ENCODE assay signal across 8 mouse cellular contexts in the genomic region with DNA sequence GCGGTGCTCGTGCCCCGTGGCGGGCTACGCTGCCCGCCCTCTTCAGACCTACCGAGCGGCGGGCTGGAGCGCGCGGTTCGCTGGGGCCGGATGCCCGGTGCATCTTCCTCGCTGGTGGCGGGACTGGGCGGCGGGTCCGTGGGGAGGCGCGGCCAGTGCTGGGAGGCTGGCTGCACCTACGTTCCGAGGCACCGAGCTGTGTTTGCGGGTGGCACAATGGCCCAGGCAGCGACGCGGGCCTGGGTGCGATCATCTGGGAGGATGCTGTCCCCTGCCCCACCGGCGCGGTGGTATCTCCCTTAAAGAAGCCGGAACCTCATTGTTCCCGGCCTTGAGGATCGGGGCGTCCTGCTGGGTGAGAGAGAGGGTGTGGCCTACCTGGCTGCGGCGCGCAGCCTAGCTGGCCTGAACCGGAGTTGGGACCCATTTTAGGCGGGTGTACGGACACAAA. TPM values are rescaled to one million over a fixed set of nuclear protein-coding genes. Genes with fewer than 3 reads are reported as not detected.
A peak's percentile ranks its signal among the peaks of the same experiment; 100 is the strongest.
DNase-seq lines count a peak whose midpoint lies in the region; ATAC-seq and TF ChIP-seq lines count a peak whose summit lies in the region.

Gene Pdik1l, minus strand, starts transcription at position 321 of the 451 bp plus-strand sequence.

- 1% methylated on average over 43 of the region's 43 CpGs for WGBS in heart, embryonic 13.5 days
- under 1% methylated on average over 43 of the region's 43 CpGs for WGBS in liver, embryonic 13.5 days (ENCODE audit: insufficient replicate concordance)
- under 1% methylated on average over 41 of the region's 43 CpGs for WGBS in stomach, postnatal 0 days

- DNase-seq in brain, adult 2 months (ENCODE audit: low read depth, low spot score), result peak; percentile 91
- peak; percentile 85 for DNase-seq in kidney, postnatal 10 days
- DNase-seq in liver, embryonic 13.5 days, result peak; percentile 78
- peak; percentile 84 for DNase-seq in neural tube, embryonic 10.5 days (ENCODE audit: extremely low spot score, low spot score)
- DNase-seq in stomach, postnatal 0 days (ENCODE audit: low spot score), result peak; percentile 85

- H3K9me3 ChIP-seq in heart, embryonic 13.5 days, result no peaks in the 10 kb centered on the region
- H3K9me3 ChIP-seq in liver, embryonic 13.5 days (replicated peaks), result no peaks in the 10 kb centered on the region
- H3K9me3 ChIP-seq in stomach, postnatal 0 days (ENCODE audit: control insufficient read depth, low read length), result no peaks in the 10 kb centered on the region

- no peak for TF ChIP-seq EP300 in stomach, postnatal 0 days (optimal IDR thresholded peaks at IDR 0.05)

- peaks cover 23% of the 10 kb centered on the region for H3K36me3 ChIP-seq in heart, embryonic 13.5 days
- peaks cover 22% of the 10 kb centered on the region for H3K36me3 ChIP-seq in liver, embryonic 13.5 days
- no peaks in the 10 kb centered on the region for H3K36me3 ChIP-seq in stomach, postnatal 0 days (ENCODE audit: control insufficient read depth, insufficient read depth, low read length)

- peak within 1 kb of the TSS; percentile 99 for H3K9ac ChIP-seq in heart, embryonic 13.5 days
- H3K9ac ChIP-seq in liver, embryonic 13.5 days, result peak within 1 kb of the TSS; percentile 99
- H3K9ac ChIP-seq in stomach, postnatal 0 days (ENCODE audit: low read length), result peak within 1 kb of the TSS; percentile 97

- 0 out of 2 replicates have a peak, but pooled peaks have one; percentile 6 for TF ChIP-seq CTCF in stomach, postnatal 0 days (IDR thresholded peaks at IDR 0.05; ENCODE audit: low read depth)

- H3K4me1 ChIP-seq in heart, embryonic 13.5 days, result peaks cover 39% of the 10 kb centered on the region
- peaks cover 47% of the 10 kb centered on the region for H3K4me1 ChIP-seq in liver, embryonic 13.5 days (replicated peaks)
- H3K4me1 ChIP-seq in stomach, postnatal 0 days (replicated peaks; ENCODE audit: control insufficient read depth, insufficient read depth), result 0 out of 2 replicates have a peak, but pooled peaks cover 3% of the 10 kb centered on the region

- peak within 1 kb of the TSS; percentile 99 for H3K4me3 ChIP-seq in heart, embryonic 13.5 days
- peak within 1 kb of the TSS; percentile 100 for H3K4me3 ChIP-seq in liver, embryonic 13.5 days (replicated peaks)
- peak within 1 kb of the TSS; percentile 95 for H3K4me3 ChIP-seq in stomach, postnatal 0 days (ENCODE audit: low read depth, low read length)

- H3K27ac ChIP-seq in heart, embryonic 13.5 days (replicated peaks), result peak within 1 kb of the TSS; percentile 100
- H3K27ac ChIP-seq in liver, embryonic 13.5 days, result peak within 1 kb of the TSS; percentile 99
- H3K27ac ChIP-seq in stomach, postnatal 0 days (replicated peaks), result peak within 1 kb of the TSS; percentile 99

- peak; percentile 71 for ATAC-seq in CD4-positive, CD25-positive, alpha-beta regulatory T cell, adult 4 months
- peak; percentile 73 for ATAC-seq in erythroblast, adult 5-6 weeks (replicated peaks; ENCODE audit: low FRiP score, poor library complexity, severe bottlenecking)
- ATAC-seq in heart, embryonic 13.5 days (ENCODE audit: extremely low read depth, insufficient number of reproducible peaks, low FRiP score, low TSS enrichment), result peak; percentile 58
- peak; percentile 72 for ATAC-seq in liver, embryonic 13.5 days (ENCODE audit: low read depth)
- peak; percentile 83 for ATAC-seq in stomach, postnatal 0 days (ENCODE audit: low FRiP score, low TSS enrichment)

- H3K27me3 ChIP-seq in heart, embryonic 13.5 days (replicated peaks), result no peaks in the 10 kb centered on the region
- peaks cover 3% of the 10 kb centered on the region; the same call in 1 of the 2 replicates for H3K27me3 ChIP-seq in liver, embryonic 13.5 days
- H3K27me3 ChIP-seq in stomach, postnatal 0 days (ENCODE audit: control insufficient read depth, insufficient read depth, low read length), result no peaks in the 10 kb centered on the region

- H3K4me2 ChIP-seq in heart, embryonic 13.5 days, result peak within 1 kb of the TSS; percentile 97
- peak within 1 kb of the TSS; percentile 94 for H3K4me2 ChIP-seq in liver, embryonic 13.5 days
- peak within 1 kb of the TSS; percentile 96 for H3K4me2 ChIP-seq in stomach, postnatal 0 days (replicated peaks; ENCODE audit: low read depth)

RNA-seq across cellular contexts. Expression of gene Pdik1l, which starts in this region (rescaled TPM):
- 10 to 100 TPM; 20.7 to 24.2 TPM for polyA plus RNA-seq in CD4-positive, CD25-positive, alpha-beta regulatory T cell, adult 4 months (2017; shearing (Covaris generic))
- total RNA-seq in erythroblast, adult 5-6 weeks (2015; ENCODE audit: low replicate concordance), result 9.8 and 12.3 TPM in 2 replicates
- total RNA-seq in erythroblast, adult 5-6 weeks (2017; ENCODE audit: low replicate concordance), result 13.2 and 16.2 TPM in 2 replicates
- 13.4 and 13.5 TPM in 2 replicates for polyA plus RNA-seq in heart, embryonic 13.5 days (2015; fragmentation: Nextera tagmentation; extraction: Ambion mirVana)
- polyA plus RNA-seq in liver, embryonic 13.5 days (2015; fragmentation: Nextera tagmentation; extraction: Ambion mirVana), result 12.3 and 15.7 TPM in 2 replicates
- polyA plus RNA-seq in stomach, postnatal 0 days (2015; fragmentation: Nextera tagmentation; extraction: Ambion mirVana), result 8.3 and 8.4 TPM in 2 replicates

Comparison
In these comparisons a context has a peak if more than half of its experiments do, and no peak if none do; other contexts are left out.
1. Peak in every context shown above with its lines: DNase-seq, ATAC-seq, H3K4me3 ChIP-seq and H3K27ac ChIP-seq.